Mouse (Mus musculus): ENCODE data around the gene Olfr1256. TPM values are rescaled to one million over a fixed set of nuclear protein-coding genes. Genes with fewer than 3 reads are reported as not detected.

Olfr1256 gene
- not detected in 2 replicates for polyA plus RNA-seq (2015; fragmentation: Nextera tagmentation; extraction: Ambion mirVana)

GRCm38 (mm10) chr2:89841455-89841854 is at the start of gene Olfr1256:
TSS of gene Olfr1256 (minus strand) at chr2:89841555.
- Histone ChIP-seq H3K27me3 (no peaks in the 10 kb centered on the region), H3K27ac (no peak within 1 kb of the TSS), H3K9ac (no peak within 1 kb of the TSS), H3K4me3 (no peak within 1 kb of the TSS), H3K4me2 (no peak within 1 kb of the TSS), H3K36me3 (no peaks in the 10 kb centered on the region), H3K4me1 (no peaks in the 10 kb centered on the region), H3K9me3 (no peaks in the 10 kb centered on the region)
- WGBS = 50% methylated on average over 2 of the region's 2 CpGs
- ATAC-seq (ENCODE audit: insufficient number of reproducible peaks, low FRiP score, low TSS enrichment, low read depth) = no peak

GRCm38 (mm10) chr2:89878137-89878536 is 36.8 kb upstream of the Olfr1256 start, which contains the start of gene Olfr1257:
TSS of gene Olfr1257 (plus strand) at chr2:89878437.
- no peak within 1 kb of the TSS for H3K27ac ChIP-seq
- 83% methylated on average over 1 of the region's 1 CpGs for WGBS
- no peak within 1 kb of the TSS for H3K9ac ChIP-seq
- no peaks in the 10 kb centered on the region for H3K4me1 ChIP-seq
- H3K4me2 ChIP-seq = no peak within 1 kb of the TSS
- ATAC-seq (ENCODE audit: insufficient number of reproducible peaks, low FRiP score, low TSS enrichment, low read depth) = no peak
- no peaks in the 10 kb centered on the region for H3K27me3 ChIP-seq
- H3K9me3 ChIP-seq = no peaks in the 10 kb centered on the region
- H3K4me3 ChIP-seq = no peak within 1 kb of the TSS
- H3K36me3 ChIP-seq = no peaks in the 10 kb centered on the region

GRCm38 (mm10) chr2:89849230-89849629 is 7.9 kb upstream of the Olfr1256 start:
- WGBS = 85% methylated on average over 1 of the region's 1 CpGs
- no peak for ATAC-seq (ENCODE audit: insufficient number of reproducible peaks, low FRiP score, low TSS enrichment, low read depth)
- H3K9me3 ChIP-seq = no peaks in the 10 kb centered on the region
- H3K27me3 ChIP-seq = no peaks in the 10 kb centered on the region
- H3K4me2 ChIP-seq = no peak overlapping the region
- no peak overlapping the region for H3K4me3 ChIP-seq
- H3K36me3 ChIP-seq = no peaks in the 10 kb centered on the region
- H3K4me1 ChIP-seq = no peaks in the 10 kb centered on the region
- no peak overlapping the region for H3K27ac ChIP-seq
- H3K9ac ChIP-seq = no peak overlapping the region

- Histone ChIP-seq H3K4me3 (no peak within 1 kb of the TSS), H3K9me3 (no peaks in the 10 kb centered on the region), H3K27me3 (no peaks in the 10 kb centered on the region), H3K27ac (no peak within 1 kb of the TSS), H3K4me1 (no peaks in the 10 kb centered on the region), H3K36me3 (no peaks in the 10 kb centered on the region), H3K4me2 (no peak within 1 kb of the TSS), H3K9ac (no peak within 1 kb of the TSS)
- WGBS = 79% methylated on average over 5 of the region's 5 CpGs
- ATAC-seq (ENCODE audit: insufficient number of reproducible peaks, low FRiP score, low TSS enrichment, low read depth) = no peak
Observed at GRCm38 (mm10) chr2:89848105-89848504, 6.8 kb upstream of the Olfr1256 start, which contains the start of gene Olfr48. TSS of gene Olfr48 (minus strand) at chr2:89848205.

- WGBS = 78% methylated on average over 1 of the region's 1 CpGs
- Histone ChIP-seq H3K9ac (no peak overlapping the region), H3K9me3 (no peaks in the 10 kb centered on the region), H3K27ac (no peak overlapping the region), H3K4me3 (no peak overlapping the region), H3K27me3 (no peaks in the 10 kb centered on the region), H3K4me2 (no peak overlapping the region), H3K4me1 (no peaks in the 10 kb centered on the region), H3K36me3 (no peaks in the 10 kb centered on the region)
- ATAC-seq (ENCODE audit: insufficient number of reproducible peaks, low FRiP score, low TSS enrichment, low read depth) = no peak
Observed at GRCm38 (mm10) chr2:89820216-89820615, 21.1 kb downstream of the Olfr1256 start.

- H3K9me3 ChIP-seq = no peaks in the 10 kb centered on the region
- no peaks in the 10 kb centered on the region for H3K36me3 ChIP-seq
- no peak within 1 kb of the TSS for H3K9ac ChIP-seq
- H3K4me2 ChIP-seq = no peak within 1 kb of the TSS
- no peaks in the 10 kb centered on the region for H3K27me3 ChIP-seq
- 76% methylated on average over 3 of the region's 3 CpGs for WGBS
- H3K27ac ChIP-seq = no peak within 1 kb of the TSS
- no peaks in the 10 kb centered on the region for H3K4me1 ChIP-seq
- no peak within 1 kb of the TSS for H3K4me3 ChIP-seq
- no peak for ATAC-seq (ENCODE audit: insufficient number of reproducible peaks, low FRiP score, low TSS enrichment, low read depth)
Observed at GRCm38 (mm10) chr2:89811751-89812150, 29.6 kb downstream of the Olfr1256 start, which contains the start of gene Olfr1255. TSS of gene Olfr1255 (plus strand) at chr2:89812051.

- 78% methylated on average over 2 of the region's 2 CpGs for WGBS
- Histone ChIP-seq H3K27ac (no peak overlapping the region), H3K27me3 (no peaks in the 10 kb centered on the region), H3K4me1 (no peaks in the 10 kb centered on the region), H3K9me3 (no peaks in the 10 kb centered on the region), H3K4me3 (no peak overlapping the region), H3K9ac (no peak overlapping the region), H3K36me3 (no peaks in the 10 kb centered on the region), H3K4me2 (no peak overlapping the region)
- ATAC-seq (ENCODE audit: insufficient number of reproducible peaks, low FRiP score, low TSS enrichment, low read depth) = no peak
Observed at GRCm38 (mm10) chr2:89810751-89811150, 30.6 kb downstream of the Olfr1256 start.

- Histone ChIP-seq H3K4me2 (no peak overlapping the region), H3K27me3 (no peaks in the 10 kb centered on the region), H3K36me3 (no peaks in the 10 kb centered on the region), H3K4me1 (no peaks in the 10 kb centered on the region), H3K4me3 (no peak overlapping the region), H3K9me3 (no peaks in the 10 kb centered on the region), H3K9ac (no peak overlapping the region), H3K27ac (no peak overlapping the region)
- no peak for ATAC-seq (ENCODE audit: insufficient number of reproducible peaks, low FRiP score, low TSS enrichment, low read depth)
- WGBS = 90% methylated on average over 3 of the region's 3 CpGs
Observed at GRCm38 (mm10) chr2:89799583-89799982, 41.8 kb downstream of the Olfr1256 start.

- no peaks in the 10 kb centered on the region for H3K4me1 ChIP-seq
- no peak for ATAC-seq (ENCODE audit: insufficient number of reproducible peaks, low FRiP score, low TSS enrichment, low read depth)
Observed at GRCm38 (mm10) chr2:89793519-89793918, 47.8 kb downstream of the Olfr1256 start, which contains the start of gene Olfr1254. TSS of gene Olfr1254 (minus strand) at chr2:89793619.

More at GRCm38 (mm10) chr2:89793519-89793918, 47.8 kb downstream of the Olfr1256 start, which contains the start of gene Olfr1254:
- H3K36me3 ChIP-seq = no peaks in the 10 kb centered on the region
- H3K4me3 ChIP-seq = no peak within 1 kb of the TSS
- no peak within 1 kb of the TSS for H3K4me2 ChIP-seq
- H3K27me3 ChIP-seq = no peaks in the 10 kb centered on the region
- no peaks in the 10 kb centered on the region for H3K9me3 ChIP-seq
- no peak within 1 kb of the TSS for H3K9ac ChIP-seq
- no peak within 1 kb of the TSS for H3K27ac ChIP-seq

Other genes with a start within 250 kb of the Olfr1256 start
- gene Olfr1246, start 248.4 kb downstream of the Olfr1256 start, polyA plus RNA-seq (2015; fragmentation: Nextera tagmentation; extraction: Ambion mirVana) = not detected in 2 replicates
- not detected in 2 replicates for gene Olfr1247, start 227.4 kb downstream of the Olfr1256 start, polyA plus RNA-seq (2015; fragmentation: Nextera tagmentation; extraction: Ambion mirVana)
- not detected in 2 replicates for gene Olfr1248, start 223.3 kb downstream of the Olfr1256 start, polyA plus RNA-seq (2015; fragmentation: Nextera tagmentation; extraction: Ambion mirVana)
- gene Olfr1249, start 206.6 kb downstream of the Olfr1256 start, polyA plus RNA-seq (2015; fragmentation: Nextera tagmentation; extraction: Ambion mirVana) = not detected in 2 replicates
- gene Olfr1250, start 180.1 kb downstream of the Olfr1256 start, polyA plus RNA-seq (2015; fragmentation: Nextera tagmentation; extraction: Ambion mirVana) = not detected in 2 replicates
- not detected in 2 replicates for gene Olfr1251, start 169.6 kb downstream of the Olfr1256 start, polyA plus RNA-seq (2015; fragmentation: Nextera tagmentation; extraction: Ambion mirVana)
- not detected in 2 replicates for gene Olfr1252, start 116.5 kb downstream of the Olfr1256 start, polyA plus RNA-seq (2015; fragmentation: Nextera tagmentation; extraction: Ambion mirVana)
- gene Olfr1253, start 84.5 kb downstream of the Olfr1256 start, polyA plus RNA-seq (2015; fragmentation: Nextera tagmentation; extraction: Ambion mirVana) = not detected in 2 replicates
- gene Olfr1254, start 47.9 kb downstream of the Olfr1256 start, polyA plus RNA-seq (2015; fragmentation: Nextera tagmentation; extraction: Ambion mirVana) = not detected in 2 replicates
- not detected in 2 replicates for gene Olfr1255, start 29.5 kb downstream of the Olfr1256 start, polyA plus RNA-seq (2015; fragmentation: Nextera tagmentation; extraction: Ambion mirVana)
- gene Olfr48, start 6.7 kb upstream of the Olfr1256 start, polyA plus RNA-seq (2015; fragmentation: Nextera tagmentation; extraction: Ambion mirVana) = not detected in 2 replicates
- not detected in 2 replicates for gene Olfr1257, start 36.9 kb upstream of the Olfr1256 start, polyA plus RNA-seq (2015; fragmentation: Nextera tagmentation; extraction: Ambion mirVana)
- not detected in 2 replicates for gene Olfr1258, start 85.8 kb upstream of the Olfr1256 start, polyA plus RNA-seq (2015; fragmentation: Nextera tagmentation; extraction: Ambion mirVana)
- not detected in 2 replicates for gene Olfr1259, start 107.1 kb upstream of the Olfr1256 start, polyA plus RNA-seq (2015; fragmentation: Nextera tagmentation; extraction: Ambion mirVana)
- not detected in 2 replicates for gene Olfr1260, start 132.8 kb upstream of the Olfr1256 start, polyA plus RNA-seq (2015; fragmentation: Nextera tagmentation; extraction: Ambion mirVana)
- not detected in 2 replicates for gene Olfr1261, start 149.7 kb upstream of the Olfr1256 start, polyA plus RNA-seq (2015; fragmentation: Nextera tagmentation; extraction: Ambion mirVana)
- not detected in 2 replicates for gene Olfr1262, start 158.6 kb upstream of the Olfr1256 start, polyA plus RNA-seq (2015; fragmentation: Nextera tagmentation; extraction: Ambion mirVana)
- not detected in 2 replicates for gene Olfr1263, start 170.6 kb upstream of the Olfr1256 start, polyA plus RNA-seq (2015; fragmentation: Nextera tagmentation; extraction: Ambion mirVana)
- gene Olfr1264, start 184.0 kb upstream of the Olfr1256 start, polyA plus RNA-seq (2015; fragmentation: Nextera tagmentation; extraction: Ambion mirVana) = not detected in 2 replicates
- not detected in 2 replicates for gene Olfr1265, start 193.8 kb upstream of the Olfr1256 start, polyA plus RNA-seq (2015; fragmentation: Nextera tagmentation; extraction: Ambion mirVana)
- gene Olfr140, start 222.0 kb upstream of the Olfr1256 start, polyA plus RNA-seq (2015; fragmentation: Nextera tagmentation; extraction: Ambion mirVana) = not detected in 2 replicates

Measured in limb, embryonic 15.5 days (tissue).